In the genomic region with DNA sequence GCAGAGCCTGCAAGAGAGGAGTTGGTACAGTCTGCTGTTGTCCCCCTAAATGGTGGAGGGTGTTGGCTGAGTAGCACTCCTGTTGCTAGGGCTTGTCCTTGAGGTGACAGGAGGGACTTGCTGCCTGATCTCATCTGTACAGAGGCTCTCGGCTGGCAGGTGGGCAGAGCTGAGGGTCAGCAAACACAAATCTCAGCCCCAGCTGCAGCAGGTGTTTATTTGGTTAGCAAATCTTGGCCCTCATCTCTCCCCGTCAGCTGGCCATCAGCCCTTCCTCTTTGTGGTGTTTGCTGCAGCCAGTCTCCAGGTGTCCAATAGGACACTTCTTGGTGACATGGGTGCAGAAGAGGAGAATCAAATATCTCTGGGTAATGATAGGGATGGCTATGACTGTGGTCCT, we compare ENCODE assay signal across 16 mouse cellular contexts. TPM values are rescaled to one million over a fixed set of nuclear protein-coding genes. Genes with fewer than 3 reads are reported as not detected.
DNase-seq lines count a peak whose midpoint lies in the region; ATAC-seq lines count a peak whose summit lies in the region.
"Had no signal": no experiment of that assay in that cellular context is flagged by ENCODE, and none has a peak within 500 bp of the region (broad histone marks: within the 10 kb centered on the region; RNA-seq: fewer than 3 reads in every experiment).

No protein-coding gene starts in this region.

- 0 out of 2 replicates have a peak, but pooled peaks cover 4% of the 10 kb centered on the region for H3K27me3 ChIP-seq in heart, embryonic 15.5 days
- H3K27me3 ChIP-seq in midbrain, embryonic 10.5 days (ENCODE audit: low read depth, poor library complexity, severe bottlenecking), result peaks cover 18% of the 10 kb centered on the region
- no peaks in the 10 kb centered on the region; the same call in 1 of the 2 replicates for H3K27me3 ChIP-seq in midbrain, embryonic 11.5 days (ENCODE audit: control insufficient read depth, insufficient read depth, low read length)
- H3K27me3 ChIP-seq in limb, embryonic 11.5 days (ENCODE audit: control insufficient read depth, insufficient read depth, low read length), result no peaks in the 10 kb centered on the region

- no peak for DNase-seq in heart, postnatal 10 days
- DNase-seq in midbrain, embryonic 10.5 days (ENCODE audit: low spot score), result no peak
- no peak for DNase-seq in midbrain, embryonic 11.5 days (ENCODE audit: low spot score, missing footprints)
- DNase-seq in limb, embryonic 11.5 days (ENCODE audit: low spot score), result no peak
- DNase-seq in right cerebral cortex, postnatal 10 days (ENCODE audit: low spot score in 2 of 2), result no peak
- DNase-seq in adipocyte (ENCODE audit: low spot score), result no peak
- DNase-seq: adrenal gland, postnatal 25 days; cerebellum, adult 9-10 months; gastrocnemius, postnatal 25 days; kidney, postnatal 25 days; liver, embryonic 13.5 days; lung, postnatal 4 days; right cerebral cortex, adult 18-20 months; thymus, adult 18-20 months had no signal

- WGBS in heart, embryonic 15.5 days, result 63% methylated on average over 2 of the region's 2 CpGs
- WGBS in midbrain, embryonic 10.5 days, result 79% methylated on average over 2 of the region's 2 CpGs
- 74% methylated on average over 2 of the region's 2 CpGs for WGBS in midbrain, embryonic 11.5 days
- WGBS in limb, embryonic 11.5 days, result 65% methylated on average over 2 of the region's 2 CpGs

- no peak overlapping the region for H3K4me2 ChIP-seq in heart, embryonic 15.5 days
- no peak overlapping the region for H3K4me2 ChIP-seq in midbrain, embryonic 11.5 days
- no peak overlapping the region for H3K4me2 ChIP-seq in limb, embryonic 11.5 days (ENCODE audit: low read depth, severe bottlenecking)
- H3K4me2 ChIP-seq: liver, embryonic 13.5 days; midbrain, embryonic 13.5 days had no signal

- peaks cover 22% of the 10 kb centered on the region for H3K4me1 ChIP-seq in heart, embryonic 15.5 days (replicated peaks)
- peaks cover 18% of the 10 kb centered on the region for H3K4me1 ChIP-seq in midbrain, embryonic 10.5 days
- H3K4me1 ChIP-seq in midbrain, embryonic 11.5 days (ENCODE audit: control insufficient read depth, insufficient read depth, low read length), result no peaks in the 10 kb centered on the region
- H3K4me1 ChIP-seq in limb, embryonic 11.5 days (ENCODE audit: control insufficient read depth, insufficient read depth, low read length), result peaks cover 4% of the 10 kb centered on the region

- ATAC-seq in heart, embryonic 15.5 days (replicated peaks; ENCODE audit: insufficient number of reproducible peaks, insufficient read depth, low FRiP score, low read depth), result no peak
- ATAC-seq in midbrain, embryonic 11.5 days (ENCODE audit: low FRiP score), result no peak
- ATAC-seq in limb, embryonic 11.5 days (ENCODE audit: insufficient number of reproducible peaks, low FRiP score, low TSS enrichment, low read depth), result no peak
- ATAC-seq: midbrain, embryonic 13.5 days had no signal

- H3K36me3 ChIP-seq in heart, embryonic 15.5 days, result no peaks in the 10 kb centered on the region
- H3K36me3 ChIP-seq in midbrain, embryonic 10.5 days, result no peaks in the 10 kb centered on the region
- no peaks in the 10 kb centered on the region for H3K36me3 ChIP-seq in midbrain, embryonic 11.5 days (ENCODE audit: control insufficient read depth, insufficient read depth, low read length)
- H3K36me3 ChIP-seq in limb, embryonic 11.5 days (ENCODE audit: control insufficient read depth, insufficient read depth, low read length), result no peaks in the 10 kb centered on the region
- H3K36me3 ChIP-seq: liver, embryonic 13.5 days; midbrain, embryonic 13.5 days had no signal

- H3K9me3 ChIP-seq in heart, embryonic 15.5 days (replicated peaks), result no peaks in the 10 kb centered on the region
- H3K9me3 ChIP-seq in midbrain, embryonic 10.5 days (replicated peaks), result peaks cover 5% of the 10 kb centered on the region; the same call in 1 of the 2 replicates
- H3K9me3 ChIP-seq in midbrain, embryonic 11.5 days (ENCODE audit: control insufficient read depth, low read length), result no peaks in the 10 kb centered on the region
- no peaks in the 10 kb centered on the region for H3K9me3 ChIP-seq in limb, embryonic 11.5 days (ENCODE audit: control insufficient read depth, low read length)
- H3K9me3 ChIP-seq: liver, embryonic 13.5 days; midbrain, embryonic 13.5 days had no signal

- intact Hi-C loops in heart, postnatal 10 days (cut with DNase I), result no loop called here

- H3K4me3 ChIP-seq in heart, embryonic 15.5 days, result no peak overlapping the region
- no peak overlapping the region for H3K4me3 ChIP-seq in midbrain, embryonic 10.5 days
- H3K4me3 ChIP-seq in midbrain, embryonic 11.5 days (ENCODE audit: low read depth, low read length), result no peak overlapping the region
- no peak overlapping the region for H3K4me3 ChIP-seq in limb, embryonic 11.5 days (ENCODE audit: low read depth, low read length)
- H3K4me3 ChIP-seq: liver, embryonic 13.5 days; midbrain, embryonic 13.5 days had no signal

- peak overlapping the region; percentile 36; the same call in 1 of the 2 replicates for H3K27ac ChIP-seq in heart, embryonic 15.5 days
- H3K27ac ChIP-seq in midbrain, embryonic 10.5 days (replicated peaks), result peak overlapping the region; percentile 38; the same call in 1 of the 2 replicates
- H3K27ac ChIP-seq in midbrain, embryonic 11.5 days (ENCODE audit: low read depth, low read length), result no peak overlapping the region
- no peak overlapping the region for H3K27ac ChIP-seq in limb, embryonic 11.5 days (replicated peaks; ENCODE audit: low read depth, low read length)
- H3K27ac ChIP-seq: liver, embryonic 13.5 days; midbrain, embryonic 13.5 days had no signal

- no peak overlapping the region for H3K9ac ChIP-seq in heart, embryonic 15.5 days
- H3K9ac ChIP-seq in midbrain, embryonic 11.5 days (ENCODE audit: low read length), result no peak overlapping the region
- H3K9ac ChIP-seq in limb, embryonic 11.5 days (ENCODE audit: low read length), result peak overlapping the region; percentile 9; the same call in 1 of the 2 replicates
- H3K9ac ChIP-seq: liver, embryonic 13.5 days; midbrain, embryonic 13.5 days had no signal

RNA-seq across cellular contexts. Expression of gene Itpr3, which starts 7.1 kb away (rescaled TPM):
- polyA plus RNA-seq in heart, embryonic 15.5 days (2015; fragmentation: Nextera tagmentation; extraction: Ambion mirVana), result 1.4 and 2.8 TPM in 2 replicates
- total RNA-seq in heart, postnatal 10 days (2021), result 1 to 10 TPM; 8.0 to 9.0 TPM
- 1.0 and 1.3 TPM in 2 replicates for polyA plus RNA-seq in midbrain, embryonic 10.5 days (2016; fragmentation: Nextera tagmentation; extraction: Ambion mirVana)
- polyA plus RNA-seq in midbrain, embryonic 11.5 days (2014; fragmentation: Nextera tagmentation; extraction: Ambion mirVana), result 0.59 and 0.72 TPM in 2 replicates
- 2.5 and 3.0 TPM in 2 replicates for polyA plus RNA-seq in limb, embryonic 11.5 days (2014; fragmentation: Nextera tagmentation; extraction: Ambion mirVana)

RNA-seq across cellular contexts. Expression of gene Bak1, which starts 35.4 kb away (rescaled TPM):
- 4.7 and 5.7 TPM in 2 replicates for polyA plus RNA-seq in heart, embryonic 15.5 days (2015; fragmentation: Nextera tagmentation; extraction: Ambion mirVana)
- 10 to 100 TPM; 40.4 to 43.2 TPM for total RNA-seq in heart, postnatal 10 days (2021)
- polyA plus RNA-seq in midbrain, embryonic 10.5 days (2016; fragmentation: Nextera tagmentation; extraction: Ambion mirVana), result 2.8 and 3.4 TPM in 2 replicates
- polyA plus RNA-seq in midbrain, embryonic 11.5 days (2014; fragmentation: Nextera tagmentation; extraction: Ambion mirVana), result 8.0 and 8.9 TPM in 2 replicates
- 10.9 and 15.6 TPM in 2 replicates for polyA plus RNA-seq in limb, embryonic 11.5 days (2014; fragmentation: Nextera tagmentation; extraction: Ambion mirVana)

Comparison
In these comparisons a context has a peak if more than half of its experiments do, and no peak if none do; other contexts are left out.
1. H3K27ac ChIP-seq: peak in heart, embryonic 15.5 days (single experiment) and midbrain, embryonic 10.5 days (single experiment); none in midbrain, embryonic 11.5 days (single experiment) and limb, embryonic 11.5 days (single experiment).